Mouse (Mus musculus) retina, postnatal 1 day (tissue): Measurements from ENCODE around the gene Serinc3.
"Not testable (repeated sequence)": the region's sequence is repeated elsewhere in the genome, so short reads cannot be mapped to it uniquely, and the experiment has no call there.

Experiments used
- DNase-seq: peaks from one replicate; pipeline ENCODE4 v3.0.0-alpha.2; 2012

Gene Serinc3

DNA sequence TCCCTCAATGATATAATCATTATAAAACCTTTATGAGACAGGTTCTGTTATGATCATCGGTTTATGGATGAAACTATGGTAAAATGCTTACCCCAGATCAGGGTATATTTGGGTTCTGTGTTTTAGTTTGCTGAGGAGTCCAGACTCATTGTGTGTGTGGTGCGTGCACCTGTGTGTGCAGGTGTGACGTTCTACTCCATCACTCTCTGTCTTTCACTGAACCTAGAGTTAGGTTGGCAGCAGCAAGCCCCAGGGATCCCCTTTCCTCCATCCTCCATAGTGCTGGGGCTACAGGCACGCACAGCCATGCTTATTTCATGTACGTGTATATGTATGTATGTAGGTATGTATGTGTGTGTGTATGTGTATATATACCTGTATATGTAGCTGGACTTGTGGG is 17.1 kb upstream of the Serinc3 start:
- DNase-seq: no peak

GRCm38 (mm10) chr2:163661371-163661850 is 16.5 kb upstream of the Serinc3 start:
- DNase-seq: no peak

GRCm38 (mm10) chr2:163660103-163660701 is 15.3 kb upstream of the Serinc3 start:
- DNase-seq: no peak

GRCm38 (mm10) chr2:163659431-163659830 is 14.5 kb upstream of the Serinc3 start:
- peak; percentile 2 for DNase-seq

GRCm38 (mm10) chr2:163658941-163659340 is 14.0 kb upstream of the Serinc3 start:
- DNase-seq: no peak

DNA sequence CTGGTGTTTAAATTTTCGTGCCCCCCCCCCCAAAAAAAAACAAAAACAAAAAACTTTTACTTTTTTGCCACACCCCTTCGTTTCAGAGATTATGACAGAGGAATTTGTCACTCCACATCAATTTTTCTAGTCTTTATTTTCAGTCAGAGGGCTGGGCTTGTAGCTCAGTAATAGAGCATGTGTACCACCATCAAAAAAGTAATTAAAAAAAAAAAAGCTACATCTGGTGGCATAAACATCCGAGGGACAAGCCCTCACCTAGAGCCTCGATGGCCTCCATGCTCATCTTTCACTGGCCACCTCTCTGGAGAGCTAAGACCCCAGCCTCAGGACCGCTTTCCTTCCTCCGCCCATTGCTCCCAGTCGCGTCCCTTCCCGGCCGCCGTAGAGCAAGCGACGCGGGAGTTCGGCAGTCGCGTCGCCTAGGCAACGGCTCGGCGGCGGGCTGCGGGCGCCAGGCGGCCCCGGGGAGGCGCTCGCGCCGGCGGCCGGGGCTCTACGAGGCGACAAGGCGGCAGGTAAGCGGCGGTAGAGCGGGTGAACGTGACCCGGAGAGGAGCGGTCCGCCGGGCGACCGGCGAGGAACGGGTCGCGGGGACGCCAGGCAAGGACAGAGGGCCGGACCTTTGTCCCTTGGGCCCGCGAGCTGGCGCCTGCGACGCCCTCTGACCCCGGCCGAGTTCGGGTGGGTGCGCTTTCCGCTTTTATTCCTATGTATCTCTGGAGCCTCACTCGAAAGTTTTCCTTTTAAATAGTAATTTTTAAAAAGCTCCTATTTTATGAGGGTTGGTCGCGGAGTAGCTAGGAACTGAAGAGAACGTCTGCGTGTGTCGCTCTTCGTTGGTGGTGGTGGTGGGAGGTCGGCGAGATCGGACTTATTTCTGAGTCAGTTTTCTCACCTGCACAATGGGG is 13.3 kb upstream of the Serinc3 start, which contains the start of gene Pkig:
Gene Pkig (plus strand): TSS at position 412 of the 912 bp plus-strand sequence.
- DNase-seq: peak; percentile 95

DNA sequence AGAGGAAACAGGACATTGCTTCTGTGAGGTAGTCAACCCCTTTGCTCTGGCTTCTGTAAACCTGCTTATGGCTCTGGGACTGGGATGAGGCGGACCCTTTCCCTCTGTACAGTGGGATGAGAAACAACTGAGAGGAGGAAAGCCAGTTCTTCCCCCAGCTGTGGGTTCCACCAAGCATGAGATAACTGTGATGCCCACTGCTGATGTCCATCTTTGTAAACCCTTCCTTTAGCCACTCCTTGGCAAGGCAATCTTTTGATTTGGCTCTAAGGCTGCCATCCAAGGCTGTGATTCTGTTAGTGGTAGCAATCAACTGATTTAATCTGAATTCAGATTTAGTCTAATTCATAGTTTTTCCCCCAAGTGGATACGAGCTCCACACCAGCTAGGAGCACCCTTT is 12.6 kb upstream of the Serinc3 start:
- no peak for DNase-seq

GRCm38 (mm10) chr2:163655699-163656098 is 10.8 kb upstream of the Serinc3 start:
- not testable (repeated sequence) for DNase-seq

GRCm38 (mm10) chr2:163646461-163647080 is 1.6 kb upstream of the Serinc3 start:
- DNase-seq: no peak

DNA sequence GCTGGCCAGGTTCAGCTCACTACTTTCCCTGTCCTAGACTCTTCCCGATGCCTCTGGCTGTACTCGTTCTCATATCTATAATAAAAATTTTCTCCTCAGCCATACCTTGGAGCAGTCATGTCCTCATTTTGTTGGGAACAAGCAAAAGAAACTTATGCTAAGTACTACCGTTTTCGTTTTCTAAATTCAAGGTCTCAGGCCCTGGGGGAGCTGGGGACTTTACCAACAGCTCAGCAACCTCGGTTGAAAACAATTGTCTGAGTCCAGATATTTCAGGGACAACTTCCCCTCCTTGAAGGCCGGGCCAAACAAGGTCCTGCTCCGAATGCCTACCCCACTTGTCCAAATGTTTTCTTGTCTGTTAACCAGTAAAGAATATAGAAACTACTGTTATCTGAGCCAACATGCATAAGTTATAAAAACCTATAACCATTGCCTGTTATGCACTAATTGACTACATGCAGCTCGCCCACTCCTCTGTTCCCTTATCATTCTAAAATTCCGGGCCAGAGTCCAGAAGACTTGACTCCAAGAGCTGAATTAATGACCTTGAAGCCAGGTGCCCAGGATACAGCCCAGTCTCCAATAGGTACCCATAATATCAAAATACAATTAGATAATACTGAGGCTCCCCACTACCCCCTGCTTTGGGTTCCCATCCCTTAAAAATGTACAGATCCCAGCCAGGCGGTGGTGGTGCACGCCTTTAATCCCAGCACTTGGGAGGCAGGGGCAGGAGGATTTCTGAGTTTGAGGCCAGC is 949 bp upstream of the Serinc3 start:
- no peak for DNase-seq

GRCm38 (mm10) chr2:163644047-163644446 is 884 bp downstream of the Serinc3 start:
- peak; percentile 34 for DNase-seq

DNA sequence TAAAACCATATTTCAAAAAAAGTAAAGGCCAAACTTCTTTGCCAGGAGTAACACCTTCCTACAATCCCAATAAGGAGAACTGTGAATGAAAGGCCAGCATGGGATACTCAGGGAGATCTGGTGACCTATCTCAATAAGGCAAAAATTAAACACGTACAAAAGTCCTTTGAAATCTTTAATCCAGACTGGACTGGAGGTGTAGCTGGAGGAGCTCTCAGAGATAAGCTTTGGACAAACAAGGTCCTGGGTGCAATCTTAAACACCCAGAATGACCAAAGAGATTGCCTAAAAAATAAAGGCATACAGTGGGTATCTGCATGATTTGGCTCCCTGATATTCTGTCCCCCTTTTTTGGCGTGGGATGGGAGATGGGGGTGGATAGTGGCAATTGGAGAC is 1.4 kb downstream of the Serinc3 start:
- no peak for DNase-seq

GRCm38 (mm10) chr2:163642685-163643575 is 2.0 kb downstream of the Serinc3 start:
- peak; percentile 2 for DNase-seq

DNA sequence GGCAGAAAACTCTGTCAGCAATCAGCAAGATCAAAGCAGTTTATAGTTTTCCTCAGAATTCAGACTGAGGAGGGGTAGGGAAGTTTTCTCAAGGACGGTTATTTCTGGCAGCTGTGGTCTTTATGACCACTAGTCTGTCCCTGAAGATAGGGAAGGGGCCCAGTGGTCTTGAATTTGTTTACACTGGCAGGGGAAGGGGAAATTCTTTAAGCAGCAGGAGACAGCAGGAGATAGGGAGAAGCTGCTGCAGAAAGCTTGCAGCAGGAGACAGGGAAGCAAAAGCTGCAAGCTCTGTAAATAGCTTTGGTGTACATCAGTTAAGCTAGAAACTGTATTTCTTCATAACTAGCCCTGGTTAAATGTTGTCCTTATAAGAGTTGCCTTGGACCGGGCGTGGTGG is 3.2 kb downstream of the Serinc3 start:
- DNase-seq: no peak

- DNase-seq: peak; percentile 8
Measured at GRCm38 (mm10) chr2:163640493-163640892, 4.4 kb downstream of the Serinc3 start.

DNA sequence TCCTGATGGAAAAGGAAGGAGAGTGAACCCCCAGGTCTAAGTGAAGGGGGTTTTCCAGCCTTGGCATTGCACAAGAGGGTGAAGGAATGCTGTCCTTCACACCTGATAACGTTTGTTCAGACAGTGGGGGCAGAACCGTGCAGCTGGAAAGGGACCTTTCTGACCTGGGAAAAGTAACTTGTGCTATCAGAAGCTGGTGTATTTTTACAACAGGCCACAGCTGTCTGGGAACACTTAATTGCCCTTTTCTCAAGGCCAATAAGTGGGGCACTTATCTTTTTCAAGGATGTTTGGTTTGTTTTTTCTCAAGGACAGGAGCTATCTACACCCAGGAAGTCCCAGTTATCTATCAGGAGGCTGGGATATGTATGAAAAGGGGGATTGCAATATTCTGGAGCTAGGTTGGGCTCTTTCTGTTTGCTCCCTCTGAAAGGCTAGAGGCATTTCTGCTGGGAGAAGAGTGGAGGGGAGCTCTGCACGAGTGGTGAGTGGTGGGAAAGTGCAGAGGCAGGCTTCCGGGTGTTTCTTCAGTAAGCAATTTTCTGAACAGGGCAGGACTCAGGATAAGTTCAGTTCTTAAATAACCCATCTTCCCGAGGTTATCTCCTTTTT is 7.2 kb downstream of the Serinc3 start:
- DNase-seq: no peak

DNA sequence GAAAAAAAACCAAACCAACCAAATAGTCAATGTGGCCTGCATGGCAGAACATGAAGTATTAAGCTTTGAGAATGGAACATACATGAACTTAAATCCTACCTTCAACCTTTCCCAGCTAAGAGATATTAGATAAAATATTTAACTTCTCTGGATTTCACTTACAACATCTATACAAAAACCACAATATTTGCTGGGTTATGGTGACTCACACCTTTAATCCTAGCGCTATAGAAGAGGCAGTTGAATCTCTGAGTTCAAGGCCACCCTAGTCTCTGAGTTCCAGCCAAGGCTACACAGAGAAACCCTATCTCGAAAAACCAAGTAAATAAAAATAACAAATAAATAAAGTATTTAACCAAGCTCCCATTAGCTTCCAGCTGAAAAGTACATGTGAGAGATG is 8.9 kb downstream of the Serinc3 start:
- DNase-seq: no peak

DNA sequence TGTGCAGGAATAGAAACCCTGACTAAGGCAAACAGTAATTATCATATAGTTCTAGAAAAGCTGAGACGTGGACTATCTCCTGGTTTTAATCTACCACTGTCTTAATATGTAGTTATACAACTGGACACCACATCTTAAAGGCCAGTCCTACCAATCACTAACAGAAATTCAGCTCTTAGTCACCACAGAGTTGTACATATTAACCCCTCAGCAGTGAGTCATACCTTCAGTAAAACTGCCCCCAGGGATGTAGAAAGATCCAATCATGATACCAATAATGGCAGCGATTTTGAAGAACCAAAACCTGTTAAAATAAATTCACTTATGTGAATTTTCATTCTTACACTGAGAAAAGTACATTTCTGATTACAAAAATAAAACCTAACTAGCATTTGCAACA is 10.7 kb downstream of the Serinc3 start:
- no peak for DNase-seq

DNA sequence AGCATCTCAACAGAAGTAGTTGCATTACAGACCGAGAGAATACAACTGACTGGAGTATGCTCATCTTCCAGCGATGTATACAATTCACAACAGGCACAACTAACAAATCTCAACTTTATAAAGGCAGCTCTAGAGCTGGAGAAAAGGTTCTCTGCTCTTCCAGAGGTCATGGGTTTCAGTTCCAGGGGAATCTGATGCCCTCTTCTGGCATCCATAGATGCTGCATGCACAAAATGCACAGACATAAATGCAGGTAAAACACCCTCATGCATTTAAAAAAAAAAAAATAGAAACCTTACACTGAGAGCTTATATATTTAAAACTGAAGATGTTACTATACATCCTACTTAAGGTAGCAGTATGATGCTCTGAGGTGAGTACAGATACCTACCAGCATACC is 13.2 kb downstream of the Serinc3 start:
- DNase-seq: no peak

- no peak for DNase-seq
Measured at GRCm38 (mm10) chr2:163631223-163631622, 13.7 kb downstream of the Serinc3 start.

DNA sequence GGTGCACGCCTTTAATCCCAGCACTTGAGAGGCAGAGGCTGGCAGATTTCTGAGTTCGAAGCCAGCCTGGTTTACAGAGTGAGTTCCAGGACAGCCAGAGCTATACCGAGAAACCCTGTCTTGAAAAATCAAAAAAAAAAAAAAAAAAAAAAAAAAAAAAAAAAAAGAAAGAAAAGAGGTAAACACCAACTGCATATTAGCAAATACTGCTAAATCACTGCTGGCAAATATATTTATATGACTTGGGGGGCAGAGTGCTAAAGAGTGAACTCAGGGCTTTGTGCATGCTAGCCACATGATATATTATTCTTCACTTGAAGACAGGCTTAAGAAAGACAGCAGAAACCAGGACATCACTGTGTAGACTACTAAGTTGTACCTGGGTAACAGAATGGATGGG is 23.5 kb downstream of the Serinc3 start:
- not testable (repeated sequence) for DNase-seq
